Mouse (Mus musculus): ENCODE data around the gene Ccr8. TPM values are rescaled to one million over a fixed set of nuclear protein-coding genes. Genes with fewer than 3 reads are reported as not detected.

Gene Ccr8
- total and polyA plus RNA-seq, 2 experiments = 0.07 TPM; not detected in 1

DNA sequence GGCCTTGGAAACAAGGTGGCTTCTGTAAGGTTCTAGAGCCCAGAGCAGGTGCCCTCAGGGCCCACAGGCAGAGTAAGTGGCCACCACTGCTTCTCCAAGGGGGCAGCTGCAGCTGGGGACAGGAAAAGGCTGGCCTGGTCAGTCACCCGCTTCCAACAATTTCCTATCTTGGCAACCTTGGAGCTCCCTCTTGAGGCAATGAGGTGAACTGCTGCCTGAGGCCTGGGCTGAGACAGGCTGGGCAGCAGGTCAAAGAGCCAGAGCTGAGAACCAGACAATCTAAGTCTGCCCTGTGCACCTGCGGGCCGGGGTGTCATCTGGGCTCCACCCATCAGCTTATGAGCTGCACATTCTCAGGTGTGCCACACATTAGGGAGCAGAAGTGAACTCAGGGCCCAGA is 18.7 kb upstream of the Ccr8 start:
- peak; percentile 45 for DNase-seq (ENCODE audit: extremely low read depth, low read depth, low spot score)
- Histone ChIP-seq H3K9ac (ENCODE audit: low read depth, low read length) (no peak overlapping the region), H3K79me2 (ENCODE audit: control insufficient read depth, insufficient read depth, low read length) (no peaks in the 10 kb centered on the region), H3K27me3 (ENCODE audit: control insufficient read depth, insufficient read depth, low read length) (no peaks in the 10 kb centered on the region), H3K4me3 (ENCODE audit: insufficient read depth, low read depth, low read length) (no peak overlapping the region), H3K4me1 (ENCODE audit: control insufficient read depth, insufficient read depth, low read length) (no peaks in the 10 kb centered on the region), H3K36me3 (ENCODE audit: control insufficient read depth, insufficient read depth, low read length) (no peaks in the 10 kb centered on the region), H3K27ac (replicated peaks; ENCODE audit: insufficient read depth, low read depth, low read length) (no peak overlapping the region)
- WGBS = 5% methylated on average over 3 of the region's 3 CpGs
- peak; percentile 95 for TF ChIP-seq CTCF (IDR thresholded peaks at IDR 0.05; ENCODE audit: low read depth, low read length)
- TF ChIP-seq POLR2A (IDR thresholded peaks at IDR 0.05; ENCODE audit: extremely low read depth, insufficient read depth, low read length) = no peak

DNA sequence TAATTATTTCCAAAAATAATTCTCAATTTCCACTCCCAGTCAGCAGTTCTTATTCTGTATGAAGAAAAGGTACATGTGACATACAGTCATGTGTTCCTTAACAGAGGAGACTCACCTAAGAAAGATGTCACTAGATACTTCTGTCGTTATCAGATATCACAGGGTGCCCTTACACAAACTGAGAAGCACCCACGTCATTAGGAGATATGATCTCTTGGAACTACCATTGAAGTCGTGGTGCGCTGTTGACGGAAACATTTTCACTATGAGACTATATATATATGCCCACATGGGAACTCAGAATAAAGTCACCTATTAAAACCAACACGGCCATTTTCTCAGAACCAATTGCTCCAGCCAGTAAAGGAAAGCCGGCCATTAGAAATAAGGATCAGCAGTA is 17.4 kb upstream of the Ccr8 start:
- Histone ChIP-seq H3K27me3 (ENCODE audit: control insufficient read depth, insufficient read depth, low read length) (no peaks in the 10 kb centered on the region), H3K4me3 (ENCODE audit: insufficient read depth, low read depth, low read length) (no peak overlapping the region), H3K36me3 (ENCODE audit: control insufficient read depth, insufficient read depth, low read length) (no peaks in the 10 kb centered on the region), H3K79me2 (ENCODE audit: control insufficient read depth, insufficient read depth, low read length) (no peaks in the 10 kb centered on the region), H3K9ac (ENCODE audit: low read depth, low read length) (no peak overlapping the region), H3K27ac (replicated peaks; ENCODE audit: insufficient read depth, low read depth, low read length) (no peak overlapping the region), H3K4me1 (ENCODE audit: control insufficient read depth, insufficient read depth, low read length) (no peaks in the 10 kb centered on the region)
- TF ChIP-seq POLR2A (IDR thresholded peaks at IDR 0.05; ENCODE audit: extremely low read depth, insufficient read depth, low read length) (no peak), CTCF (IDR thresholded peaks at IDR 0.05; ENCODE audit: low read depth, low read length) (no peak)
- 83% methylated on average over 7 of the region's 7 CpGs for WGBS
- no peak for DNase-seq (ENCODE audit: extremely low read depth, low read depth, low spot score)

DNA sequence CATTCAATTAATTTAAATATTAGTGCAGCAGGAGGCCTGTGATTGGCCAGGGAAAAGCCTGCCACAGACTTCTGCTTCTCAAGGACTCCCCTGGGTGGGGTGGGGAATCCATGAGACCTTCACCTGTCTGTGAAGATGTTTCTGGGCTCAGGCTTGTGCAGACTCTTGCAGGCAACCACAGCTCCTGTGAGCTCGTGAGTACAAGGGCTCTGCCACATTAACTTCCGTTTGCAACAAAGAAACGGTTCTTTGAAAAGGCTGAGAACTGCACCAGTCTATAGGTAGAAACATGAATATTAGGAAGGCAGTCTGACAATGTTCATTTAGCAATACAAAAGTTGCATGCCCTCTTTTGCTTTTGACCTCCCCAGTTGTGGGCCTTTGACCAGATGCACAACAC is 13.7 kb upstream of the Ccr8 start:
- no peak overlapping the region for H3K27ac ChIP-seq (replicated peaks; ENCODE audit: insufficient read depth, low read depth, low read length)
- H3K27me3 ChIP-seq (ENCODE audit: control insufficient read depth, insufficient read depth, low read length) = no peaks in the 10 kb centered on the region
- H3K4me1 ChIP-seq (ENCODE audit: control insufficient read depth, insufficient read depth, low read length) = no peaks in the 10 kb centered on the region
- WGBS = 86% methylated on average over 3 of the region's 3 CpGs
- no peak for DNase-seq (ENCODE audit: extremely low read depth, low read depth, low spot score)
- H3K36me3 ChIP-seq (ENCODE audit: control insufficient read depth, insufficient read depth, low read length) = no peaks in the 10 kb centered on the region
- TF ChIP-seq CTCF (IDR thresholded peaks at IDR 0.05; ENCODE audit: low read depth, low read length) (no peak), POLR2A (IDR thresholded peaks at IDR 0.05; ENCODE audit: extremely low read depth, insufficient read depth, low read length) (no peak)
- no peak overlapping the region for H3K4me3 ChIP-seq (ENCODE audit: insufficient read depth, low read depth, low read length)
- no peaks in the 10 kb centered on the region for H3K79me2 ChIP-seq (ENCODE audit: control insufficient read depth, insufficient read depth, low read length)
- no peak overlapping the region for H3K9ac ChIP-seq (ENCODE audit: low read depth, low read length)

DNA sequence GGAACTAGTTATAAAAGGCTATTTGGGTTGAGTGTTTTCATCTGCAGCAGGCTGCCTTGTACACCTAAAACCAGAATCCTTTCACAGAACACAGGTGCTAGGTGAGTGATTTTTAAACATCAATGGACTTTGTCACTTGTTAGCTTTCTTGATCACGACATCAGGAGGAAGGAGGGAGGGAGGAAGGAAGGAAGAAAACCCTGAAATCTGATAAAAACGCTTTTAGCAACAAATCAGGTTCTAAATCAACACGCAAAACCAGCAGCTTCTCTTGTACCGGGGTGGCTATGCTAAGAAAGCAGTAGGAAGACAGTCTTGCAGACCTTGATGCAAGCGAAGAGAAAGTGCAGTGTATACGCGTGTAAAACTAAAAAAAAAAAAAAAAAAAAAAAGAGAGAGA is 12.0 kb upstream of the Ccr8 start:
- no peaks in the 10 kb centered on the region for H3K4me1 ChIP-seq (ENCODE audit: control insufficient read depth, insufficient read depth, low read length)
- H3K79me2 ChIP-seq (ENCODE audit: control insufficient read depth, insufficient read depth, low read length) = no peaks in the 10 kb centered on the region
- no peak for TF ChIP-seq POLR2A (IDR thresholded peaks at IDR 0.05; ENCODE audit: extremely low read depth, insufficient read depth, low read length)
- no peak for TF ChIP-seq CTCF (IDR thresholded peaks at IDR 0.05; ENCODE audit: low read depth, low read length)
- no peak overlapping the region for H3K9ac ChIP-seq (ENCODE audit: low read depth, low read length)
- H3K4me3 ChIP-seq (ENCODE audit: insufficient read depth, low read depth, low read length) = no peak overlapping the region
- H3K27me3 ChIP-seq (ENCODE audit: control insufficient read depth, insufficient read depth, low read length) = no peaks in the 10 kb centered on the region
- WGBS = 63% methylated on average over 7 of the region's 7 CpGs
- no peak overlapping the region for H3K27ac ChIP-seq (replicated peaks; ENCODE audit: insufficient read depth, low read depth, low read length)
- H3K36me3 ChIP-seq (ENCODE audit: control insufficient read depth, insufficient read depth, low read length) = no peaks in the 10 kb centered on the region
- DNase-seq (ENCODE audit: extremely low read depth, low read depth, low spot score) = no peak

DNA sequence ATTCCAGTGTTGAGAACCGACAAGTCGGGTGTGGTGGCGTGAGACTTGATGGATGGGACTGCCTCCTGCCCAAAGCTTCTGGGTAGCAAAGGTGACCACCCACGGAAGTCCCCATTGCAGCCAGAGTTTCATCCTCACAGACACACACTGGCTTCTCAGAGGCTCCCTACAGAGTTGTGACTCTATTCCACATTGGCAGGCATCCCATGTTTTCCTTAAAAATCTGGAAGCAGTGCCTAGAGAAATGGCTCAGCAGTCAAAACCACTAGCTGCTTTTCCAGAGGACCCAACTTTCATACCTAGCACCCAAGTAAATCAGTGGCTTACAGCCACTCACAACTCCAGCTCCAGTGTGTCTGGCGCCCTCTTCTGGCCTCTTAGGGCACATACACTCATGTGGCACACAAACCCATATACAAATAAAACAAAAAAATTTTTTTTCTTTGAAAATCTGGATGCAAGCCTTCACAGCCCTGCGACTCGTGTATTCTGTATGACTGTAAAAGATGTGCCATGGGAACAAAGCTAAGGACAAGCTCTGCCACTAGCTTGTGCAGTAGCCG is 11.3 kb upstream of the Ccr8 start:
- H3K4me3 ChIP-seq (ENCODE audit: insufficient read depth, low read depth, low read length) = no peak overlapping the region
- DNase-seq (ENCODE audit: extremely low read depth, low read depth, low spot score) = no peak
- no peak overlapping the region for H3K9ac ChIP-seq (ENCODE audit: low read depth, low read length)
- 84% methylated on average over 8 of the region's 8 CpGs for WGBS
- TF ChIP-seq CTCF (IDR thresholded peaks at IDR 0.05; ENCODE audit: low read depth, low read length) (no peak), POLR2A (IDR thresholded peaks at IDR 0.05; ENCODE audit: extremely low read depth, insufficient read depth, low read length) (no peak)
- H3K36me3 ChIP-seq (ENCODE audit: control insufficient read depth, insufficient read depth, low read length) = no peaks in the 10 kb centered on the region
- H3K4me1 ChIP-seq (ENCODE audit: control insufficient read depth, insufficient read depth, low read length) = no peaks in the 10 kb centered on the region
- no peaks in the 10 kb centered on the region for H3K79me2 ChIP-seq (ENCODE audit: control insufficient read depth, insufficient read depth, low read length)
- no peaks in the 10 kb centered on the region for H3K27me3 ChIP-seq (ENCODE audit: control insufficient read depth, insufficient read depth, low read length)
- H3K27ac ChIP-seq (replicated peaks; ENCODE audit: insufficient read depth, low read depth, low read length) = no peak overlapping the region

DNA sequence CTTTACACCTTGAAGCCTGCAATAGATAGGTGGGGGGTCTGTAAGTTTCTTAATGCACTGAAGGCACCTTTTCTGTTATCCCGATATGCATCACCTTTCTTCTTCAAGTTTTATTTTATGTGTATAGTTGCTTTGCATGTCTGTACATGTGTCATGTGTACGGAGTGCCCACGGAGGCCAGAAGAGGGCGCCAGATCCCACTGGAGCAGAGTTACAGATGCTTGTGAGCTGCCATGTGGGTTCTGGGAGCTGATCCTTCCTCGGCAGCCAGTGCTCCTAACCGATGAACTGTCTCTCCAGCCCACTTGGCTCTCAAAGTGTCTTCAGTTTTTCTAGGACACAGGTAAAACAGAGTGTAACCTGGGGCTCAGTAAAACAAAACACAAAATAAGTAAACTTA is 10.7 kb upstream of the Ccr8 start:
- H3K4me3 ChIP-seq (ENCODE audit: insufficient read depth, low read depth, low read length) = no peak overlapping the region
- no peak for DNase-seq (ENCODE audit: extremely low read depth, low read depth, low spot score)
- H3K79me2 ChIP-seq (ENCODE audit: control insufficient read depth, insufficient read depth, low read length) = no peaks in the 10 kb centered on the region
- no peaks in the 10 kb centered on the region for H3K36me3 ChIP-seq (ENCODE audit: control insufficient read depth, insufficient read depth, low read length)
- H3K27ac ChIP-seq (replicated peaks; ENCODE audit: insufficient read depth, low read depth, low read length) = no peak overlapping the region
- H3K27me3 ChIP-seq (ENCODE audit: control insufficient read depth, insufficient read depth, low read length) = no peaks in the 10 kb centered on the region
- H3K9ac ChIP-seq (ENCODE audit: low read depth, low read length) = no peak overlapping the region
- TF ChIP-seq POLR2A (IDR thresholded peaks at IDR 0.05; ENCODE audit: extremely low read depth, insufficient read depth, low read length) = no peak
- TF ChIP-seq CTCF (IDR thresholded peaks at IDR 0.05; ENCODE audit: low read depth, low read length) = peak; percentile 42
- 78% methylated on average over 6 of the region's 6 CpGs for WGBS
- no peaks in the 10 kb centered on the region for H3K4me1 ChIP-seq (ENCODE audit: control insufficient read depth, insufficient read depth, low read length)
